Mouse (Mus musculus): Measurements from ENCODE around the gene Gorab.

GRCm38 (mm10) chr1:163337821-163338220 is 65.6 kb downstream of the Gorab start:
- TF ChIP-seq EP300 (IDR thresholded peaks at IDR 0.05; ENCODE audit: low read length) (no peak), NELFE (IDR thresholded peaks at IDR 0.05; ENCODE audit: low read depth, low read length) (no peak), MEF2A (IDR thresholded peaks at IDR 0.05; ENCODE audit: borderline replicate concordance, low read depth, low read length) (no peak), POLR2A (IDR thresholded peaks at IDR 0.05; ENCODE audit: low read depth, low read length) (no peak), ZC3H11A (IDR thresholded peaks at IDR 0.05; ENCODE audit: low read depth, low read length) (no peak), NRF1 (IDR thresholded peaks at IDR 0.05; ENCODE audit: low read depth, low read length) (no peak), RCOR1 (conservative IDR thresholded peaks at IDR 0.05; ENCODE audit: low read depth, low read length) (no peak), CTCF (conservative IDR thresholded peaks at IDR 0.05 in 1 of 2, IDR thresholded peaks at IDR 0.05 in 1 of 2; ENCODE audit: low read depth in 2 of 2, low read length in 2 of 2) (no peak), E2F4 (IDR thresholded peaks at IDR 0.05; ENCODE audit: insufficient replicate concordance, low read depth, low read length) (no peak), ZNF384 (IDR thresholded peaks at IDR 0.05; ENCODE audit: low read depth, low read length) (no peak), BHLHE40 (IDR thresholded peaks at IDR 0.05; ENCODE audit: low read depth, low read length) (no peak), MAFK (IDR thresholded peaks at IDR 0.05; ENCODE audit: insufficient replicate concordance, low read length) (no peak), TCF12 (IDR thresholded peaks at IDR 0.05; ENCODE audit: low read depth, low read length) (no peak)
